Mouse (Mus musculus): ENCODE results near the gene Dnajb9.
"Not testable (repeated sequence)": the region's sequence is repeated elsewhere in the genome, so short reads cannot be mapped to it uniquely, and the experiment has no call there.

The Dnajb9 gene

DNA sequence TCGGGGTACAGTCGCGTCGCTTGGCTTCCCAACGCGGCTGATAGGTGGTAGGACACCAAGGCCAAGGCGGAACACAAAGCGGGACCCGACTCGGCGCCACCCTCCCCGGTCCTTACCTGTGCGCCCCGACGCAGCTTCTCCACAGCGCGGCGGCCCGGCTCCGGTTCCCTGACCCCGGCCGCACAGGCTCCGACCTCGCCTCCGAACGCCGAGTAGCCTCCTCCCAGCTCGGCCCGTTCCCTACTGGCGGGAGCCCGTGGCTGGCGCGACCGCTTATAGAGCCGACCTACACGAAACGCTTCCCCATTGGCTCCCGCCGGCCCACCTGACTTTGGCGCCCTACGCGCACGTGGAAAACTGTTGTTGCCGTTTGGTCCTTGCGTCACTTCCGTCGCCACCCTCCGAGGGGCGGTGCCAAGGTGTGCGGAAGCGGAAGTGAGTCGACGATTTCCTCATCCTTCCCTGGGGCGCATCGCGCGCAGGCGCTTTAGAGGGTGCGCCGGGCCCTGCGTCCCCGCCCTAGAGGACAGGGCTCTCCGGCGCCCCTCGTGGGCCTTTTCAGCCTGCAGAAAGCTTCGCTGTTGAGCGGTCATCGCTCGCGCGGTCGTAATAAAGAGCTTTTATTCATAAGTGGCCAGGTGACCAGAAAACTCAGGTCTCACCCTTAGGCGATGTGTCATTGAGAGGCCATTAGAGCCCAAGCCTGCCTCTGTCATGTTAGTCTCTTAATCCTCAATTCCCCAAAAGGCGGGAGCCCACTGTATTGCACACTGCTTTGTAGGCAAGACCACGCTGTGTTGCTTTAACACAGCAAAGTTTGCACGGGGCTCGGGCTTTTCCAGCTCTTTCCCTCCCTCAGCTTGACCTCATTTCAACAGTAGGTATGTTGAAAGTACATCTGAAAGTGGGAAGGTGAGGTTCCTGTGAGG is at the start of gene Dnajb9:
Dnajb9 (minus strand) TSS at position 503 of the 929 bp plus-strand sequence.
- peak; percentile 100 for DNase-seq (ENCODE audit: low spot score in 2 of 2)

GRCm38 (mm10) chr12:44248309-44248977 is 38.3 kb upstream of the Dnajb9 start:
- no peak for DNase-seq (ENCODE audit: low spot score in 2 of 2)

DNA sequence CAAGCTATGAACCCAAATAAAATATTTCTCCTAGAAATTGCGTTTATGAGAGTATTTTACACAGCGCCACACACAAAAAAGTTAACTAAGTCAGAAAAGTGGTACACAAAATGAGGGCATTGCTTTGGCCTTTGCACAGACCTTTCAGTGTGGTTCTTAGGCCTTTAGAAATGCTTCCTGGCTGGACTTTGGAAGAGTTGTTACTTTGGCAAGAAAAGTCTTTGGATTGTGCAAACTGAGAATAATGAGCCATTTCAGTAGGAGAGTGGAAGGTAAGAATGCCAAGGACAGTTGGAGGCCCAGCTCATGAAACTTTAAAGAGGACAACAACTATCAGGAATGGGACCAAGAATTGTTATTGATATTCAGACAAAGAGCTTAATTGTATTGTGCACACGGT is 35.6 kb upstream of the Dnajb9 start:
- no peak for DNase-seq (ENCODE audit: low spot score in 2 of 2)

DNA sequence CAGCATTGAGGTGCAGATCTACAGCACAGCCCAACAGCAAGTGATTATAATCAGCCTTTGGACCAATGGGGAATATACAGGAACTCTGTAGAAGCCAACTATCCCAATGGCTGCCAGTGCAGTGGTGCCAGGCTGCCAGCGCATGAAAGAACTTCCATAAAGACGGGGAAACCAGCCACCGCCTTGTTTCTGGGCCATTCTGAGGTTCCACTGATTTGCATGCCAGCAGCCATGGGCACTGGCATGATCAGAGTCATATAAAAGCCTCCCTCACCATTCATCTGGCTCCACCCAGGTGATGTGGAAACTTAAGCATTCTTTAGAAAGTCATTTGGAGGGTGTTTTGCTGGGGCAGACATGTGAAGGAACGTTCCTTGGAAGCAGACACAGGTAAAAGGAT is 32.3 kb upstream of the Dnajb9 start:
- no peak for DNase-seq (ENCODE audit: low spot score in 2 of 2)

DNA sequence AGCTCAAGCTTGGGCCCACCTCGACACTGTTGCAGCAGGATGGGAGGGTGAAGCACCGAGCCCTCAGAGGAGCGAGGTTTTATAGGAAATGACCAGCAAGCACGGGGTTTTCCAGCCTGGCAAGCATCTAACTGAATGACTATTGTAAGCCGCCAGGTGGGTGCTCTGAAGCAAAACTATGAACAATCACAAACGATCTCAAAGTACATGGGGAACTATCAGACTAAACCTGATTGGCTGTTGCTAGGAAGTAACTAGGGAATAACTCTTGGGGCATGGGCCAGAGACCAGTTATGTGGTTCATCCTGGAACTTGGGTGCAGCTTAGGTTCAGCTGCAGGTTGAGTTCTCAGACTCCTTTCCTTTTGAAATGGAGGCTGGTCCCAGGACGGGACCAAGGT is 31.0 kb upstream of the Dnajb9 start:
- DNase-seq (ENCODE audit: low spot score in 2 of 2), result no peak

- DNase-seq (ENCODE audit: low spot score in 2 of 2), result no peak
These were observed 14.5 kb upstream of the Dnajb9 start for GRCm38 (mm10) chr12:44224650-44225049.

GRCm38 (mm10) chr12:44223044-44223443 is 12.9 kb upstream of the Dnajb9 start:
- no peak for DNase-seq (ENCODE audit: low spot score in 2 of 2)

DNA sequence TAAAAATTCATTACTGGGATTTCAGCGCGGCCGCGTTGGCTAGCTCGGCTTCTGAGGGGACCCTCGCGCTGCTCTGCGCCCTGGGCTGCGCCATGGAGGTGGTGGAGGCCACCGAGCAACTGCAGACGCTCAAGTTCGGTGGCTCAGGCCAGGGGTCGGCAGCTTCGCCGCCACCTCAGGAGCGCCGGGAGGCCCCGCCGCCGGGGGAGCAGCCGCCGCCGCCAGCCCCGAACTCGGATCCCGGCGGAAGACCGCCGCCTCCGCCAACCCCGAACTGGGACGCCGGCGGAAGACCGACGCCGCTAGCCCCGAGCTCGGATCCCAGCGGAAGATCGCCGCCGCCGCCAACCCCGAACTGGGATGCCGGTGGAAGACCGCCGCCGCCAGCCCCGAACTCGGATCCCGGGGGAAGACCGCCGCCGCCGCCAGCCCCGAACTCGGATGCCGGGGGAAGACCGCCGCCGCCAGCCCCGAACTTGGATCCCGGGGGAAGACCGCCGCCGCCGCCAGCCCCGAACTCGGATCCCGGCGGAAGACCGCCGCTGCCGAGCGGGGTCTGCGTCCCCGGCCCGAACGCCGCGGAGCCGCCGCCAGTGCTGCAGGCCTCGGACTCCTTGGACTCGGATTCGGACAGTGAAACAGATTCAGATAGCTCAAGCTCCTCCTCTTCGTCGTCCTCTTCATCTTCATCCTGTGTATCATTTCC is 11.7 kb upstream of the Dnajb9 start:
- DNase-seq (ENCODE audit: low spot score in 2 of 2), result no peak

- not testable (repeated sequence) for DNase-seq (ENCODE audit: low spot score in 2 of 2)
These were observed 10.9 kb upstream of the Dnajb9 start, which contains the start of gene Pnpla8 for GRCm38 (mm10) chr12:44221070-44221469. Pnpla8 (plus strand) TSS chr12:44221370.

DNA sequence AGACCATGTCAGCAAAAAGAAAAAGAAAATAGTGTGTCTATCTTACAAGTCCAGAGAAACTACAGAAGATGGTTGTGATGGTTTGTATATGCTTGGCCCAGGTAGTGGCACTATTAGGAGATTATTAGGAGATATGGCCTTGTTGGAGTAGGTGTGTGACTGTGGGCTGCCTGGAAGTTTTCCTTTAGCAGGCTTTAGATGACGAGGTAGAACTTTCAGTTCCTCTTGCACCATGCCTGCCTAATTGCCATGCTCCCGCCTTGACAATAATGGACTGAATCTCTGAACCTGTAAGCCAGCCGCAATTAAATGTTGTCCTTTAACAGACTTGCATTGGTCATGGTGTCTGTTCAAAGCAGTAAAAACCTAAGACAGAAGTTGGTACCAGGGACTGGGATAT is 1.4 kb upstream of the Dnajb9 start:
- DNase-seq (ENCODE audit: low spot score in 2 of 2), result no peak

GRCm38 (mm10) chr12:44209141-44209823 is 844 bp downstream of the Dnajb9 start:
- DNase-seq (ENCODE audit: low spot score in 2 of 2), result peak in 1 of 2 experiments; percentile 34

- DNase-seq (ENCODE audit: low spot score in 2 of 2), result no peak
These were observed 12.1 kb downstream of the Dnajb9 start for GRCm38 (mm10) chr12:44197873-44198525.

GRCm38 (mm10) chr12:44181081-44181982 is 28.8 kb downstream of the Dnajb9 start:
- DNase-seq (ENCODE audit: low spot score in 2 of 2), result no peak

GRCm38 (mm10) chr12:44177038-44177355 is 33.1 kb downstream of the Dnajb9 start:
- no peak for DNase-seq (ENCODE audit: low spot score in 2 of 2)

GRCm38 (mm10) chr12:44176331-44177037 is 33.6 kb downstream of the Dnajb9 start:
- DNase-seq (ENCODE audit: low spot score in 2 of 2), result no peak

- DNase-seq (ENCODE audit: low spot score in 2 of 2), result no peak
These were observed 43.2 kb downstream of the Dnajb9 start for GRCm38 (mm10) chr12:44166949-44167348.

- DNase-seq (ENCODE audit: low spot score in 2 of 2), result no peak
These were observed 50.8 kb downstream of the Dnajb9 start for GRCm38 (mm10) chr12:44159349-44159748.
